Mouse (Mus musculus) yolk sac, embryonic 10.5 days (tissue): ENCODE results near the gene Bloc1s1.
A peak's percentile ranks its signal among the peaks of the same experiment; 100 is the strongest.

Experiments
- DNase-seq: peaks from one replicate; pipeline ENCODE4 v3.0.0-alpha.2; 2017; ENCODE audit warnings: low spot score

The Bloc1s1 gene

GRCm38 (mm10) chr10:128923935-128924334 lies at the start of gene Bloc1s1:
Gene Bloc1s1, minus strand, starts transcription at chr10:128924035.
- DNase-seq = no peak

- no peak for DNase-seq
These were observed 49.0 kb upstream of the Bloc1s1 start for GRCm38 (mm10) chr10:128972841-128973240.

- DNase-seq = no peak
These were observed 47.0 kb upstream of the Bloc1s1 start for GRCm38 (mm10) chr10:128970740-128971250.

DNA sequence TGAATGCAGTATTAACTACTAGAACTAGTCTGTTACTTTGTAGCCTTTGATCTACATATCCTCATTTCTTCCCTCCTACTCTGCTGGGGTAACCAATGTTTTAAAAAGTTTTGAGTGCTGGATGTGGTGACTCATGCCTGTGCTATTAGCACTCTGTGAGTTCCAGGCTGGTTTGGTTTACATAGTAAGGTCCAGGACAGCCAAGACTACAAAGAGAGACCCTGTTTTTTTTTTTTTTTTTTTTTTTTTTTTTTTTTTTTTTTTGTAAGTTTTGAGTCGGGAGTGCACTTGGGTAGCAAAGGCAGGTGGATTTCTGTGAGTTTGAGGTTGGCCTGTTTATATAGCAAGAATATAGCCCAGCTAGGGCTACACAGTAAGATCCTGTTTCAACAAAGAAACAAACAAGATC lies 44.5 kb upstream of the Bloc1s1 start:
- DNase-seq = no peak

DNA sequence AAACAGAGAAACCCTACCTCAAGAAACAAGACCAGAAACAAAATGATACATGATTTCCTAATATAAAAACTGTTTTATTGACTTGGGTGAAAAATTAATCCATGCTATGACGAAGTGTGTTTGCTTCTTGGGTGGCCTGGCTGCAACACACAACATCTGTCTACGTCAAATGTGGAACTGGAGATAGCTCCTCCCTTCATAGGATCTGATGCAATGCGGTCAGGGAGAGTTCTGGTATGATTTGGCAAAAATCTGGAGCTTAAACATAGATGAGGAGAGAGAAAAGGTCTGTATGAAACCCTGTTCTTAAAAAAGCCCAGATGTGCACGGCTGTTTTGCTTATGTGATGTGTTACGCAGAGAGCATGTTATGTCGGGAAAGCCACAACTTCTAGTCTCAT lies 42.0 kb upstream of the Bloc1s1 start:
- DNase-seq = no peak

DNA sequence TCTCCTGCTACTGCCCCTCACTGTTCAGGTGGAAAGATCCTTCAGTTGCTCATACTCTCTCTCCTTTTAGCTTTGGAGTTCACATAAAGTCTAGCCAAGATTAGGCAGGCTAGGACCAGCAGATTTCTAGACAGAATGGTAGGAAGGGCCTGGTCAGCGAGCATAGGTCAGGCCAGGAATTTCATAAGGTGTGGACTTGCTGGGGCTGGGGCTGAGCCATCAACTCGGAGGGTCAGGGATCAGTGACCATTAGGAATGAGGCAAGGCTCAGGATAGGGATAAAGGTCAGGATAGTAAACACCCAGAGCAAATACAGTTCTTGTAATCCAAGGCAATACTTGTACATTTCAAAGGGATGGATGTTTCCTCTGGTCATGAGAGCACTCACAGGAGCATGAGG lies 41.1 kb upstream of the Bloc1s1 start:
- peak; percentile 87 for DNase-seq

DNA sequence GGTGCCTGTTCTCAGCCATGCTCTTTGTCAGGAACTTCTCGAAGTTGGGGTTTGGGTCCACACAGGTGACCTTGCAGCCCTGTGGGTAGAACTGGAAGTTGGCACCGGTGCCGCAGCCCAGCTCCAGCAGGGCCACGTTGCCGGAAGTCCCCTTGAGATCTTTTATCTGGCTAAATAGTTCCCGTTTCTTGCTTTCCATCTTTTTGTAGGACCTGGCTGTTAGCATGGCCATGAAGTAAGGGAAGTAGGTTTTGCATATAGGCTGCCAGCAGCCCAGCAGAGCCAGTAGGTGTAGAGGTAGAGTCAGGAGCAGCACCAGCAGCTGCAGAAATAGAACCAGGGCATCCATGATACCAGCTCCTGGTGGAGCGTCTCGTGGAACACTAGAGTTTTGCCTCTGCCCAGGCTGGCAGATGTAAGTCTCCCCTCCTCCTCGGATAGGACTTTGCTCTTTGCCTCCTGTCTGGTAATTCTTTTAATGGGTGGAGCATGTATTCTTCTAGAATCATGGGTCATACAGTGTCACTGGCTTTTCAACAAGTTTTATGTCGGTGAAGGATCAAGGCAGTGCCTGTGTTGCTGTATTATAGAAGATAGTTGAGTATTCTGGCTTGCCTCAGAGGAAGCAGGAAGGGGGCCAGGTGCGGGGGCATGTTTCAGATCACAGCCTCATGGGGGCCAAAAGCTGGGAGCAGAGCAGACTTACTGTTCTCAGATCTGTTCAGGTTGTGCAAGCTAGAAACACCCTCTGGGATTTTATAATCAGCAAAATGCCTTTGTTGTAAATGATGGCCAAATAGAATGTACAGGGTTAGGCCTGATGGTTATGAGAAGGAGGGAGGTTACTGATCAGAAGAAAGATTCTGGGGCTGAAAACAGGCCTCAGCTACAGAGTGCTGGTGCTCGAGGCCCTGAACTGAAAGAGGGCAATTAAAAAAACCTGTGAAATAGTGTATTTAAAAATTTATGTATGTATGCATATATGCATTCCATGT lies 37.1 kb upstream of the Bloc1s1 start, which contains the start of gene Mettl7b:
TSS of gene Mettl7b (minus strand) at position 399 of the 995 bp plus-strand sequence.
- DNase-seq = no peak

- DNase-seq = no peak
These were observed 36.3 kb upstream of the Bloc1s1 start for GRCm38 (mm10) chr10:128960142-128960541.

- DNase-seq = no peak
These were observed 34.5 kb upstream of the Bloc1s1 start for GRCm38 (mm10) chr10:128958340-128958739.

DNA sequence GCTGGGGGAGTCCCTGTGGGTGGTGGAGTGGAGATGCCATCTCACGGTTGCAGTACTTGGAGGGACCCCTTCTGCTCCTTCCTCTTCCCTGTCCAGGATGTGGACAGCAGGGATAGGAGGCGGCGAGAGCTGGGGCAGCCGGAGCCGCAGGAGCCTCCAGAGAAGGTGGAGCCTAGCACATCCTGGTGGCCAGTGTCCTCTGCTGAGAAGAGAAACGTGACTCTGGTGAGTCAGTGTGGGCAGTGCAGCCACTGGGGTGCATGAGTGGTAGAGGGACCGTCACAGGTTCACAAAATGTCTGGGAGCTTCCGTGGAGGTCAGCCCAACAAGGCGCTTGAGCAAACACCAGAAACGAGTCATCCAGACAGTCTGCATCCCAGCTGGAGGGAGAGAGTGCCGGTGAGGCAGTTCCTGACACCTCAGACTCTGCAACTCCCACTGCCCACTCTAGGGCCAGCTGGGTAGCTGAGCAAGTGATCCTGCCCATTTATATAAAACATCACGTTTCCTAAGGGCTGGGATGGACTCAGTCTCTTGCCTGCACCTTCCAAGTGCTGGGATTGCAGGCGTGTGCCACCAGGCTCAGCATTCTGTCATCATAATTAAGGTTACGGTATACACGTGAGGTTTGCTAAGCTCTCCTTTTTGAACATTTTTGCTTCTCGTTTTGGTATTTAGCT lies 26.5 kb upstream of the Bloc1s1 start:
- no peak for DNase-seq

DNA sequence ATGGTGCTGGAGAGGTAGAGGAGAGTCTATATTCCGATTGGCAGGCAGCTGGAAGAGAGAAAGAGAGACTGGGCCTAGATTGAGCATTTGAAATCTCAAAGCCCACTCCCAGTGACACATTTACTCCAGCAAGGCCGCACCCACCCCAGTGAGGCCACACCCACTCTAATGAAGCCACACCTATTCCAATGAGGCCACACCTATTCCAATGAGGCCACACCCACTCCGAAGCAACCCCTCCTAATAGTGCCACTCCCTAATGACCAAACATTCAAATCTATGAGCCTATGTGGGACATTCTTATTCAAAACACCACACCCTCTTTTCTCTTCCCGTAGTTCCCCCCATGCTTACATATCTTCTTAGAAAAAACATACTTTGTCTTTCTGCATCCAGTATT lies 23.7 kb upstream of the Bloc1s1 start:
- DNase-seq = no peak

GRCm38 (mm10) chr10:128945675-128946074 lies 21.8 kb upstream of the Bloc1s1 start:
- DNase-seq = no peak

DNA sequence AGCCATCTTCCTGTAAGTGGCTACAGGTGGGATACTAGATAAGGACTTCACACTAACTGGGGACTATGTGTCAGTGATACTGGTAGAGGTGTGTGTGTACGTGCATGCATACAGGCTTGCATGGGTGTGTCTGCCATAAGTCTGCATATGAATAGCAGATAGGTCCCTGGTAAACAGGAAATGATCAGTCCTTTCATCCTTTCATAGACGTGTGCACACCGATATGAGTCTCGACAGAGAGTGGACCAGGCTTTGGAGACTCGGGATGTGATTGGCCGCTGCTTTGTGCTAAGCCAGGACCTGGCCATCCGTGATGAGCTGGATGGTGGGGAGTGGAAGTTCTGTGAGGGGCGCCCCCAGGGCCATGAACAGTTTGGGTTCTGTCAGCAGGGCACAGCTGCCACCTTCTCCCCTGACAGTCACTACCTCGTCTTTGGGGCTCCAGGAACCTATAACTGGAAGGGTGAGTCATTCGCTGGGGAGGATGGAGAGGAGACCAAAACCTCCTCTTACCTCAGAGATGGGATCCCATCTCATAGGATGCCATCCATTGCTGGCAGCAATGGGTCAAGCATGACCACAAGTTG lies 16.7 kb upstream of the Bloc1s1 start:
- DNase-seq = no peak

GRCm38 (mm10) chr10:128938974-128939373 lies 15.1 kb upstream of the Bloc1s1 start:
- DNase-seq = no peak

- no peak for DNase-seq
These were observed 14.6 kb upstream of the Bloc1s1 start for GRCm38 (mm10) chr10:128938457-128938856.

GRCm38 (mm10) chr10:128937756-128938390 lies 14.0 kb upstream of the Bloc1s1 start:
- no peak for DNase-seq

GRCm38 (mm10) chr10:128935826-128936440 lies 12.1 kb upstream of the Bloc1s1 start:
- DNase-seq = no peak

GRCm38 (mm10) chr10:128934997-128935787 lies 11.4 kb upstream of the Bloc1s1 start:
- no peak for DNase-seq

GRCm38 (mm10) chr10:128933976-128934721 lies 10.3 kb upstream of the Bloc1s1 start:
- no peak for DNase-seq

GRCm38 (mm10) chr10:128933574-128933973 lies 9.7 kb upstream of the Bloc1s1 start, which contains the start of gene Itga7:
Gene Itga7, plus strand, starts transcription at chr10:128933818.
- peak; percentile 65 for DNase-seq
